Mouse (Mus musculus): ENCODE results near the gene Actl10.

Gene Actl10

DNA sequence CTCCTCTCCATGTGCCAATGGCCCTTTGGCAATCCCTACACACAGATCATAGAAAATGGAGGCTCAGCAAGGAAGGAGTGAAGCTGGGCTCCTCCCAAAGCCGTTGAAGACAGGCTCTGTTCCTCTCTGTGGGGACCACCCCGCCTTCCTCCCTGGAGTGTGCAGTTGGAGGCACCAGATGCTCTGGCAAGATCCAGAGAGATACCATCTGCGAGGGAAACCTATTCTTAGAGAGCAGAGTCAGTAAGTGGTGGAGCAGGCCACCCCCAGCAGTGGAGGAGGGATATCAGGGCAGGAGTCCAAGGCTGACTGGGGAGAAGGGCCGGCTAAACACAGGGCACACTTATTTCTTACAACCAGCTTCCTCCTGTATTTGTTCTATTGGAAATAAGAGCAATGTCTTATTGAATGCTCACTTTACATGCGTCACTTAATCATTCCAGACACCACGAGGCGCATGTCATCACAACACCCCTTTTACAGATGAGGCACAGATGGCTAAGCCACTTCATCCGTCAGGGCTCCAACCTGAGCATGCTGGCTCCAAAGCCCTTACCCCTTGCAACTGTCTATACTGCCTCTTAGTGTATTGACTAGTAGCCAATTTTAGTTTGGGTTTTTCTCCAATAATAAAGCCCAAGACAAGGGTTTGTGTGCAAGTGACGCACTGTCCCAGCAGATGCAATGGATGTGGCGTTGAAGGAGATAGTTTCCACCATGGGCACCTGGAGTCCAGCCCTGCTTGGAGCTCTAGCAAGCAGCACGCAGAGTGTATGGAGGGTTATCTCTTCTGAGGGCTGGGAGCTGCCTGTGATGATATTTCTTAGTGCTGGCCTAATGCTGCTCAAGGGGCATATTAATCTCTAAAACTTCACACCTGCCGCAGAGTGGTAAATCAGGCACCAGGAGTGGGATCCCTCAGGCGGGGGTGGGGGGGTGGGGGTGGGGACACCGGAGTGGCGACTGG, 32.6 kb downstream of the Actl10 start:
- DNase-seq (ENCODE audit: low read depth): no peak

DNA sequence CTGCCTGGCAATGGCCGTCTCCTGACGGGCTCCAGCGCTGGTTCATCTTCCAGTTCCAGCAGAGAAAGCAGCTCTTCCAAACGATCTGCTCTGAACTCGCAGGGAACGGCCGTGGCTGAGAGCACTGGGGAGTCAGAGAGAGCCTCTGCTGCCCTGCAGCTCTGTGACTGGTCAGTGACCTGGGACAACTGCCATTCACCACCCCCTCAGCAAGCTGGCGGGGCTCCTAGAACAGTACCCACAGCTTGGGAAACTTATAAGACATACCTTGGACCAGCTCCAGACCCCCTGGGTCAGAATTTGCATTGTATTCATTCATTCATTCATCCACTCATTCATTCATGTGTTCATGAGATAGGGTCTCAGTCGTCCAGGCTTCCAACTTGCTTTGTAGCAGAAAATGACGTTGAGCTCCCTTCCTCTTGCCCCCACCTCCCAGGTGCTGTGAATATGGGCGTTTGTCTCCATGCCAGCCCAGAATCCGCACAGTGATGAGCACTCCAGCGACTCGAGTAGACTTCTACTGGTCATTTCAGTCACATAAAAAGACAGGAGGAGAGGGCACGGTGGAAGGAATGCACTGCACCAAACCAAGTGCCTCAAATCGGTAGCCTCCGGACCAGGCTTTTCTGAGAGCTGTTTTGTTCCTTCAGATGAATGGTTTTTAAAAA, 33.5 kb downstream of the Actl10 start:
- no peak for DNase-seq (ENCODE audit: low read depth)

DNA sequence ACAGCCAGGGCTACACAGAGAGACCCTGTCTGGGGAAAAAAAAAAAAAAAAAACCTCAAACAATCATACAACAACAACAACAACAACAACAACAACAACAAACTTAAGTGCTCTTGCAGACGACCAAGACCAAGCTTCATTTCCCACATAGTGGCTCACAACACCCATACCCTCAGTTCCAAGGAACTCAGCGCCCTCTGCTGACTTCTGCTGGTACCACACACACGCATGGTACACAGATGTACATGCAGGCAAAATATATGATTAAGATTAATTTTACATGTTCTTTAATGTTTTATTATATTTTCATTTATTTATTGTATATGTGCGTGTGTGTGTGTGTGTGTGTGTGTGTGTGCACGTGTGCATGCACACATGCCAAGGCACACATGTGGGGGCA, 34.8 kb downstream of the Actl10 start:
- peak; percentile 40 for DNase-seq (ENCODE audit: low read depth)

GRCm38 (mm10) chr2:154589051-154589450, 37.5 kb downstream of the Actl10 start:
- no peak for DNase-seq (ENCODE audit: low read depth)

- no peak for DNase-seq (ENCODE audit: low read depth)
Observed at GRCm38 (mm10) chr2:154591239-154591638, 39.7 kb downstream of the Actl10 start.

GRCm38 (mm10) chr2:154593025-154593424, 41.4 kb downstream of the Actl10 start:
- DNase-seq (ENCODE audit: low read depth): peak; percentile 74

GRCm38 (mm10) chr2:154595775-154596174, 44.2 kb downstream of the Actl10 start:
- DNase-seq (ENCODE audit: low read depth): no peak

DNA sequence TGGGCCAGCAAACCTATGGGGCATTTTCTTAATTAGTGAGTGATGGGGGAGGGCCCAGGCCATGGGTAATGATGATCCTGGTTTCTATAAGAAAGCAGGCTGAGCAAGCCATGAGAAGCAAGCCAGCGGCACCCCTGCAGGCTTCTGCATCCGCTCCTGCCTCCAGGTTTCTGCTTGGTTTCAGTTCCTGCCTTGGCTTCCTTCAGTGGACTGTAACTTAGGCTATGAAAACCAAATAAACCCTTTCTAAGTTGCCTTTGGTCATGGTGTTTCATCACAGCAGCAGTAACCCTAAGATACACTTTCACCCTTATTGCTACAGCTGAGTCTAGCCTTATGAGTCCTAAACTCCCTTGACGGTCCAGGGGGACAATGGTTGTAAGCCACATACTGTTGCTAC, 45.8 kb downstream of the Actl10 start:
- DNase-seq (ENCODE audit: low read depth): no peak

DNA sequence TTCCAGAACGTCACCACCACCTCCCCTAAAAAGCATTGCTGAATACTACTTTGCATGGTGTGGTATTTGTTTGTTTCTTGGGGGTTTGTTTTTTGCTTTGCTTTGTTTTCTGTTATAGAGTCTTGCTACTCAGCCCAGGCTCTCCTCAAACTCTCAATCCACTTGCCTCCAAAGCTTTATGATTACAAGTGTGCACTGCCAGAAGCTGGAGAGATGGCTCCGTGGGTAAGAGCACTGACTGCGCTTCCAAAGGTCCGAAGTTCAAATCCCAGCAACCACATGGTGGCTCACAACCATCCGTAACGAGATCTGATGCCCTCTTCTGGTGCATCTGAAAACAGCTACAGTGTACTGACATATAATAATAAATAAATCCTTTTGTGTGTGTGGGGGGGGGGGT, 49.0 kb downstream of the Actl10 start:
- no peak for DNase-seq (ENCODE audit: low read depth)

DNA sequence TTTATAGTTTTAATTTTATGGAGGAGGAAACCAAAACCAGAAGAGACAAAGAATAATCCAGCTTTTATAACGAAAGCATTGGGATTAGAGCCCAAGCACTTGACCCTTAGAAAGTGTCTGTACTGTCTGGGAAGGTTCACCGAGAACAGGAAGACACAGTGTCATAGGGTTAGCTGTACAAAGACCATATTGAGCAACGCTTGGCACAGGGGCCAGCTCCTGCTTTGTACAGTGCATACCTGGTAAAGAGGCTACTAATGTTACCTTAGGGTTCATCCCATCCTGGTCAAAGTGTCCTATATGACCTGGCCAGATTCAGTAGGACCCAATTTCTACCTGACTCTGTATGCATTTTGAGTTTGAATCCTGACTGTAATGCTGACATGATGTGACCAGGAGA, 49.7 kb downstream of the Actl10 start:
- no peak for DNase-seq (ENCODE audit: low read depth)

Measured in naive thymus-derived CD4-positive, alpha-beta T cell, adult 2 months (primary cell).